Mouse (Mus musculus) kidney, adult 10 weeks (tissue): Measurements from ENCODE around the gene Vmn2r102. TPM values are rescaled to one million over a fixed set of nuclear protein-coding genes. Genes with fewer than 3 reads are reported as not detected.

Experiments
- polyA plus RNA-seq: library from polyadenylated mRNA; stranded (reverse); fragments of 350-450 nt; fragmentation: Illumina TruSeq; extraction: RNeasy Lipid Tissue Mini Kit (QIAGEN cat#74804); gene quantifications from one replicate; pipeline ENCODE4 v1.2.3, GENCODE M21; 2014; ENCODE audit warnings: low read depth, low replicate concordance

The Vmn2r102 gene
- polyA plus RNA-seq, result not detected

GRCm38 (mm10) chr17:19660028-19660427, at the start of gene Vmn2r102:
Gene Vmn2r102 (plus strand): TSS chr17:19660328.

Other genes starting within 250 kb of the Vmn2r102 start
- gene Vmn2r100, start 155.6 kb upstream of the Vmn2r102 start, polyA plus RNA-seq, result not detected
- gene Vmn2r101, start 83.1 kb upstream of the Vmn2r102 start, polyA plus RNA-seq, result not detected
- not detected for gene Vmn2r103, start 113.0 kb downstream of the Vmn2r102 start, polyA plus RNA-seq